Mouse (Mus musculus): ENCODE data around the gene Kcmf1. TPM values are rescaled to one million over a fixed set of nuclear protein-coding genes. Genes with fewer than 3 reads are reported as not detected.

Kcmf1 gene
- total RNA-seq (2014; rRNA removed; ENCODE audit: low replicate concordance) (88.7 and 93.7 TPM in 2 replicates), polyA plus RNA-seq (2015; fragmentation: Nextera tagmentation; extraction: Ambion mirVana) (43.7 and 52.1 TPM in 2 replicates)

- Histone ChIP-seq H3K4me1 (ENCODE audit: control insufficient read depth, insufficient read depth) (peaks cover 41% of the 10 kb centered on the region), H3K4me2 (ENCODE audit: low read depth, low read length) (peak within 1 kb of the TSS; percentile 79), H3K27me3 (ENCODE audit: control insufficient read depth, insufficient read depth, low read length) (no peaks in the 10 kb centered on the region), H3K9me3 (replicated peaks; ENCODE audit: control insufficient read depth, low read length) (no peaks in the 10 kb centered on the region), H3K27ac (ENCODE audit: low read depth) (peak within 1 kb of the TSS; percentile 100), H3K4me3 (ENCODE audit: low read depth, low read length) (peak within 1 kb of the TSS; percentile 100), H3K36me3 (replicated peaks; ENCODE audit: control insufficient read depth, insufficient read depth, low read length) (peaks cover 4% of the 10 kb centered on the region; the same call in 1 of the 2 replicates), H3K9ac (replicated peaks; ENCODE audit: low read depth, low read length) (peak within 1 kb of the TSS; percentile 100)
- DNase-seq (ENCODE audit: low spot score) = peak; percentile 72
- ATAC-seq (ENCODE audit: insufficient read depth, low read depth) = peak; percentile 80
- TF ChIP-seq EP300 (IDR thresholded peaks at IDR 0.05; ENCODE audit: low read depth) = no peak
- TF ChIP-seq CTCF (IDR thresholded peaks at IDR 0.05; ENCODE audit: low read depth) = no peak
- WGBS = under 1% methylated on average over 65 of the region's 113 CpGs
These were observed at the start of gene Kcmf1 for GRCm38 (mm10) chr6:72899781-72900681. Kcmf1 (minus strand) TSS chr6:72899979.

GRCm38 (mm10) chr6:72949161-72949756 lies 49.5 kb upstream of the Kcmf1 start:
- Histone ChIP-seq H3K9ac (replicated peaks; ENCODE audit: low read depth, low read length) (no peak overlapping the region), H3K36me3 (replicated peaks; ENCODE audit: control insufficient read depth, insufficient read depth, low read length) (no peaks in the 10 kb centered on the region), H3K9me3 (replicated peaks; ENCODE audit: control insufficient read depth, low read length) (no peaks in the 10 kb centered on the region), H3K4me3 (ENCODE audit: low read depth, low read length) (no peak overlapping the region), H3K27me3 (ENCODE audit: control insufficient read depth, insufficient read depth, low read length) (no peaks in the 10 kb centered on the region), H3K4me2 (ENCODE audit: low read depth, low read length) (no peak overlapping the region), H3K4me1 (ENCODE audit: control insufficient read depth, insufficient read depth) (no peaks in the 10 kb centered on the region), H3K27ac (ENCODE audit: low read depth) (no peak overlapping the region)
- no peak for ATAC-seq (ENCODE audit: insufficient read depth, low read depth)
- no peak for DNase-seq (ENCODE audit: low spot score)
- TF ChIP-seq EP300 (IDR thresholded peaks at IDR 0.05; ENCODE audit: low read depth) (no peak), CTCF (IDR thresholded peaks at IDR 0.05; ENCODE audit: low read depth) (no peak)
- 85% methylated on average over 9 of the region's 9 CpGs for WGBS

- H3K27ac ChIP-seq (ENCODE audit: low read depth) = no peak overlapping the region
- DNase-seq (ENCODE audit: low spot score) (no peak), ATAC-seq (ENCODE audit: insufficient read depth, low read depth) (no peak)
- no peaks in the 10 kb centered on the region for H3K27me3 ChIP-seq (ENCODE audit: control insufficient read depth, insufficient read depth, low read length)
- no peak for TF ChIP-seq CTCF (IDR thresholded peaks at IDR 0.05; ENCODE audit: low read depth)
- TF ChIP-seq EP300 (IDR thresholded peaks at IDR 0.05; ENCODE audit: low read depth) = no peak
- H3K9me3 ChIP-seq (replicated peaks; ENCODE audit: control insufficient read depth, low read length) = no peaks in the 10 kb centered on the region
- no peak overlapping the region for H3K4me2 ChIP-seq (ENCODE audit: low read depth, low read length)
- no peak overlapping the region for H3K4me3 ChIP-seq (ENCODE audit: low read depth, low read length)
- no peaks in the 10 kb centered on the region for H3K4me1 ChIP-seq (ENCODE audit: control insufficient read depth, insufficient read depth)
- no peak overlapping the region for H3K9ac ChIP-seq (replicated peaks; ENCODE audit: low read depth, low read length)
- H3K36me3 ChIP-seq (replicated peaks; ENCODE audit: control insufficient read depth, insufficient read depth, low read length) = no peaks in the 10 kb centered on the region
- 76% methylated on average over 3 of the region's 3 CpGs for WGBS
These were observed 48.6 kb upstream of the Kcmf1 start for GRCm38 (mm10) chr6:72948392-72948791.

DNA sequence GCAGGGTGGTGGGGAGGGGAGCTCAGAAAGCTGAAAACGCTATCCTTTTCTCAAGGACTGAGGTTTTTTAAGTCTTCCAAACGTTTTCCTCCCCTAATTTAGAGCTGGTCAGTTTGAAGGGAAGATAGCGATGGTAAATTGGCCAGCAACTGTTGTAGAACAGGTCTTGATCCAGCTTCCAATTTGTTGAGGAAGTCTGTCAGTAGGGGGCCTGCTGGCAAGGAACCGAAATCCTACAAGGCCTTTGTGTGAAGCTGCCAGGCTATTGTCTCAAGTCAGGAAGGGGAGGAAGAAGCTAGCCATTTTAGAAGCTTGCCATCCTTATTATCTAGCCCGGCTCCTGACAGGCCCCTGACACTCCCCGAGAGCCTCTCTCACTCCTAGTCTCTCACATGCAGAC lies 48.2 kb upstream of the Kcmf1 start:
- no peak for TF ChIP-seq CTCF (IDR thresholded peaks at IDR 0.05; ENCODE audit: low read depth)
- no peak for TF ChIP-seq EP300 (IDR thresholded peaks at IDR 0.05; ENCODE audit: low read depth)
- Histone ChIP-seq H3K4me3 (ENCODE audit: low read depth, low read length) (no peak overlapping the region), H3K4me2 (ENCODE audit: low read depth, low read length) (no peak overlapping the region), H3K9me3 (replicated peaks; ENCODE audit: control insufficient read depth, low read length) (no peaks in the 10 kb centered on the region), H3K27me3 (ENCODE audit: control insufficient read depth, insufficient read depth, low read length) (no peaks in the 10 kb centered on the region), H3K27ac (ENCODE audit: low read depth) (no peak overlapping the region), H3K4me1 (ENCODE audit: control insufficient read depth, insufficient read depth) (no peaks in the 10 kb centered on the region), H3K36me3 (replicated peaks; ENCODE audit: control insufficient read depth, insufficient read depth, low read length) (no peaks in the 10 kb centered on the region), H3K9ac (replicated peaks; ENCODE audit: low read depth, low read length) (no peak overlapping the region)
- WGBS = 47% methylated on average over 6 of the region's 6 CpGs
- DNase-seq (ENCODE audit: low spot score) = no peak
- ATAC-seq (ENCODE audit: insufficient read depth, low read depth) = no peak

- WGBS = 5% methylated on average over 3 of the region's 3 CpGs
- Histone ChIP-seq H3K27ac (ENCODE audit: low read depth) (no peak overlapping the region), H3K36me3 (replicated peaks; ENCODE audit: control insufficient read depth, insufficient read depth, low read length) (no peaks in the 10 kb centered on the region), H3K4me2 (ENCODE audit: low read depth, low read length) (no peak overlapping the region), H3K9ac (replicated peaks; ENCODE audit: low read depth, low read length) (no peak overlapping the region), H3K4me1 (ENCODE audit: control insufficient read depth, insufficient read depth) (no peaks in the 10 kb centered on the region), H3K4me3 (ENCODE audit: low read depth, low read length) (no peak overlapping the region), H3K27me3 (ENCODE audit: control insufficient read depth, insufficient read depth, low read length) (no peaks in the 10 kb centered on the region), H3K9me3 (replicated peaks; ENCODE audit: control insufficient read depth, low read length) (no peaks in the 10 kb centered on the region)
- TF ChIP-seq EP300 (IDR thresholded peaks at IDR 0.05; ENCODE audit: low read depth) (no peak), CTCF (IDR thresholded peaks at IDR 0.05; ENCODE audit: low read depth) (peak; percentile 94)
- ATAC-seq (ENCODE audit: insufficient read depth, low read depth) = no peak
- DNase-seq (ENCODE audit: low spot score) = peak; percentile 50
These were observed 40.7 kb upstream of the Kcmf1 start for GRCm38 (mm10) chr6:72940493-72940892.
